Mouse (Mus musculus): ENCODE results near the gene Uhmk1.
"Not testable (repeated sequence)": the region's sequence is repeated elsewhere in the genome, so short reads cannot be mapped to it uniquely, and the experiment has no call there.

Uhmk1 gene

GRCm38 (mm10) chr1:170214757-170215522, at the start of gene Uhmk1:
Uhmk1 (minus strand) TSS chr1:170215397.
- peak; percentile 69 to 89 for DNase-seq (ENCODE audit: low spot score in 2 of 2)

GRCm38 (mm10) chr1:170255560-170255910, 40.3 kb upstream of the Uhmk1 start:
- peak; percentile 64 to 88 for DNase-seq (ENCODE audit: low spot score in 2 of 2)

GRCm38 (mm10) chr1:170254893-170255559, 39.8 kb upstream of the Uhmk1 start:
- peak in 1 of 2 experiments; percentile 0 for DNase-seq (ENCODE audit: low spot score in 2 of 2)

- no peak for DNase-seq (ENCODE audit: low spot score in 2 of 2)
Measured at GRCm38 (mm10) chr1:170245016-170245415, 29.8 kb upstream of the Uhmk1 start.

- DNase-seq (ENCODE audit: low spot score in 2 of 2) = not testable (repeated sequence)
Measured at GRCm38 (mm10) chr1:170232688-170233087, 17.5 kb upstream of the Uhmk1 start, which contains the start of gene Sh2d1b2. Sh2d1b2 (plus strand) TSS chr1:170232749.

- no peak for DNase-seq (ENCODE audit: low spot score in 2 of 2)
Measured at GRCm38 (mm10) chr1:170223276-170223675, 8.1 kb upstream of the Uhmk1 start.

- no peak for DNase-seq (ENCODE audit: low spot score in 2 of 2)
Measured at GRCm38 (mm10) chr1:170220351-170220750, 5.2 kb upstream of the Uhmk1 start.

GRCm38 (mm10) chr1:170218091-170218884, 3.1 kb upstream of the Uhmk1 start:
- peak in 1 of 2 experiments; percentile 20 for DNase-seq (ENCODE audit: low spot score in 2 of 2)

GRCm38 (mm10) chr1:170215590-170215989, 393 bp upstream of the Uhmk1 start:
- DNase-seq (ENCODE audit: low spot score in 2 of 2) = no peak

- no peak for DNase-seq (ENCODE audit: low spot score in 2 of 2)
Measured at GRCm38 (mm10) chr1:170214383-170214756, 827 bp downstream of the Uhmk1 start.

- no peak for DNase-seq (ENCODE audit: low spot score in 2 of 2)
Measured at GRCm38 (mm10) chr1:170213181-170213879, 1.9 kb downstream of the Uhmk1 start.

- DNase-seq (ENCODE audit: low spot score in 2 of 2) = no peak
Measured at GRCm38 (mm10) chr1:170206395-170206794, 8.8 kb downstream of the Uhmk1 start.

GRCm38 (mm10) chr1:170200379-170200778, 14.8 kb downstream of the Uhmk1 start:
- no peak for DNase-seq (ENCODE audit: low spot score in 2 of 2)

GRCm38 (mm10) chr1:170196211-170196610, 19.0 kb downstream of the Uhmk1 start:
- DNase-seq (ENCODE audit: low spot score in 2 of 2) = no peak

- no peak for DNase-seq (ENCODE audit: low spot score in 2 of 2)
Measured at GRCm38 (mm10) chr1:170191925-170192324, 23.3 kb downstream of the Uhmk1 start.

- no peak for DNase-seq (ENCODE audit: low spot score in 2 of 2)
Measured at GRCm38 (mm10) chr1:170190225-170190624, 25.0 kb downstream of the Uhmk1 start.

- peak in 1 of 2 experiments; percentile 24 for DNase-seq (ENCODE audit: low spot score in 2 of 2)
Measured at GRCm38 (mm10) chr1:170188601-170189000, 26.6 kb downstream of the Uhmk1 start.

- peak in 1 of 2 experiments; percentile 33 for DNase-seq (ENCODE audit: low spot score in 2 of 2)
Measured at GRCm38 (mm10) chr1:170186531-170186930, 28.7 kb downstream of the Uhmk1 start.

GRCm38 (mm10) chr1:170185137-170185536, 30.1 kb downstream of the Uhmk1 start:
- DNase-seq (ENCODE audit: low spot score in 2 of 2) = no peak

- DNase-seq (ENCODE audit: low spot score in 2 of 2) = no peak
Measured at GRCm38 (mm10) chr1:170182706-170183105, 32.5 kb downstream of the Uhmk1 start.

- DNase-seq (ENCODE audit: low spot score in 2 of 2) = no peak
Measured at GRCm38 (mm10) chr1:170176661-170177239, 38.4 kb downstream of the Uhmk1 start.
